Mouse (Mus musculus) forelimb bud, embryonic 11.5 days (tissue): Measurements from ENCODE around the gene Cyp4a12a.
"Not testable (repeated sequence)": the region's sequence is repeated elsewhere in the genome, so short reads cannot be mapped to it uniquely, and the experiment has no call there.

Source experiments
- DNase-seq: peaks from one replicate; pipeline ENCODE4 v3.0.0-alpha.2; 2012; ENCODE audit warnings: low read depth, low spot score

The Cyp4a12a gene

GRCm38 (mm10) chr4:115298746-115299145, at the start of gene Cyp4a12a:
TSS of gene Cyp4a12a (plus strand) at chr4:115299046.
- DNase-seq = not testable (repeated sequence)

DNA sequence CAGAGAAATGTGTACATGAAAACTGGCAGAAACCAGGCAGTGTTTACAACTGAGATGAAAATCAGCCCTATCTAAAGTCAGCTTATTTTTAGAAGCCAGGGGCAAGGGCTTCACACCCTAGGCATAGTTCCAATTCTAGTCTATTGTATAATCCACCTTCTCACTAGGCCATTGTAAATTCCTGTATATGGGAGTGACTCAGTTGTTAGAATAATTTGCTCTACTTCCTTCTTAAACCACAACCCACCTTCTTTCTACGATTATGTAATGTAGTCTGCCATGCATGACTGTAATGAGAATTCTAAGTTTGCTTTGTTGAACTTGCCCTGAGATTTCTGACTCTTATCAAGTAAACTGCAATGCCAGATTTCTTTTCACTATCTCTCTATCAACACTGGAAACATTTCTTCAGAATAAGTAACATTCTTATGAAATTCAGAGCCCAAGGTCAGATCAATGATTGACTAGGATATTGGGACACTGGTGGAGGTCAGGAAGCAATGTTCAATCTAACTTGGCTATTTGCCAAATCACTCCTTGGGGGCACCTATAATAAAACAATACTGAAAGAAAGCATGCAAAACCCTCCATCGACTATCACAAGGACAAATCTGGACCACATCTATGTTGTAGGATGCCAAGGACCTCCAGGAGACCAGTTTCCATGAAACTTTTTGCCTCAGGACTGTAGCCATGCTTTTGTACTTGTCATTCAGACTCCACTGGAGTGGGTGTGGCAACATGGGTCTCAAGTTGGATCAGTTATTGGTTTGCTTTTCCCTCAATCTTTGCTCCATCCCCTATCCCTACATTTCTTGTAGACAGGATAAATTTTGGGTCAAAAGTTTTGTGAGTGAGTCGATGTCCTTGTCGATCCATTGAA, 33.9 kb upstream of the Cyp4a12a start:
- not testable (repeated sequence) for DNase-seq

- not testable (repeated sequence) for DNase-seq
Observed at GRCm38 (mm10) chr4:115278215-115278982, 20.4 kb upstream of the Cyp4a12a start.

DNA sequence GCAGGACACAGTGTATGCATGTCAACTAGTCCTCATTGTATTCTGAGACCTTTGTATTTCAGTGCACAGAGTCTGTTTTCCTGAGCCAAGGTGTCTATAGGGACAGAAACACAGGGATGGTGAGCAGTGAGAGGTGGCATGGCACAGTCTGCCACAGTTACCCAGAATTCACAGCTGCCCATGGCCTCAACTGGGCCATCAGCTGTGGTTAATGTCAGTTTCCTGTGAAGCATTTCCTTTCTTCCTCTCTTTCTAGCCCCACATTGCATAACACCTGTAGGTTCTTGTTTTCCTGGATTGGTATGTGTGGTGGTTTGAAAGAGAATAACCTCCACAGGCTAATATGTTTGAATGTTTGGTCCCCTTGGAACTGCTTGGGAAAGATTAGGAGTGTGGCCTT, 18.5 kb upstream of the Cyp4a12a start:
- DNase-seq = no peak

DNA sequence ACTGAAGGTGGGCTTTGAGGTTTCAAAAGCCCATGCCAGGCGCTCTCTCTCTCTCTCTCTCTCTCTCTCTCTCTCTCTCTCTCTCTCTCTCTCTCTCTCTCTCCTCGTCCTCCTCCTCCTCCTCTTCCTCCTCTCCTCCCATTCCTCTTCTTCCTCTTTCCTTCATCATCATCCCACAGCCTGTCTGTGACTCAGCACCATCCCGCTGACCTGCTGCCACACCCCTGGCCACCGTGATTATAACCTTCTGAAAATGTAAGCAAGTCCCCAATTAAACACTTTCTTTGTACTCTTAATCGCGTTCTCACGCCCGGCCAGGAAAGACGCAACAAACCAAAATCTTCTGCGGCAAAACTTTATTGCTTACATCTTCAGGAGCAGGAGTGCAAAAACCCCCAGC, 18.1 kb upstream of the Cyp4a12a start:
- DNase-seq = not testable (repeated sequence)

DNA sequence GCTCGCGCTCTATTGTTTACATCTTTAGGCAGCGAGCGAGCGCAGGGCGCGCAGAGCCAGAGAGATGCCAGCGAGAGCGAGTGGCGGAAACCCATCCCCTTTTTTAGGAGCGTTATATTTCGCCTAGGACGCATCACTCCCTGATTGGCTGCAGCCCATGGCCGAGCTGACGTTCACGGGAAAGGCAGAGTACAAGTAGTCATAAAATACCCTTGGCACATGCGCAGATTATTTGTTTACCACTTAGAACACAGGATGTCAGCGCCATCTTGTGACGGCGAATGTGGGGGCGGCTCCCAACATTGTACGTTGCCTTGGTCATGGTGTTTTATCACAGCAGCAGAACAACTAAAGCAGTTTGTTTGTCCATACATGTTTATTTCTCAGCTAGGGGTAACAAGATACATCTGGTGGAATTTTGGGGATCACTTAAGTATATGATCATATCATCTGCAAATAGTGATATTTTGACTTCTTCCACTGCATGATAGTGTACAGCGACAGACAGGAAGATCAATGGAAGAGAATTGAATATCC, 17.5 kb upstream of the Cyp4a12a start:
- DNase-seq = not testable (repeated sequence)

DNA sequence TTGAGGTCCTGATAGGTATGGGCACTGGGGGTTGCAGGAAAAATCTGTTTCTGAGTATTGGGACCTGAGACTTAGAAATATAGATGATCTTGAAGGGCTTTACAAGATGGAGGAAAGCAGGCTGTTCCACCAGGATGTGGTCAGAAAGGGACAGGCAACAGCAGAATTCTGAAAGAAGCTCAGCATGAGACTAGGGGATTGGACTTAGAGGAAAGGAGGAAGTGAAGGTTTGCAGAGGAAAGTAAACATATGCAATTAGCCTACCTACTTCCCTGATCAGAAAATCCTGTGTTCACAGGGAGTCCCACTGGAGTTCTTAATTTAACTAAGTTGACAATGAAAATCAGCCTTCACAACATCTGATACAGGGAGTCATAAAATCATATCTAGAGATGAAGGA, 26.9 kb downstream of the Cyp4a12a start:
- DNase-seq = not testable (repeated sequence)

DNA sequence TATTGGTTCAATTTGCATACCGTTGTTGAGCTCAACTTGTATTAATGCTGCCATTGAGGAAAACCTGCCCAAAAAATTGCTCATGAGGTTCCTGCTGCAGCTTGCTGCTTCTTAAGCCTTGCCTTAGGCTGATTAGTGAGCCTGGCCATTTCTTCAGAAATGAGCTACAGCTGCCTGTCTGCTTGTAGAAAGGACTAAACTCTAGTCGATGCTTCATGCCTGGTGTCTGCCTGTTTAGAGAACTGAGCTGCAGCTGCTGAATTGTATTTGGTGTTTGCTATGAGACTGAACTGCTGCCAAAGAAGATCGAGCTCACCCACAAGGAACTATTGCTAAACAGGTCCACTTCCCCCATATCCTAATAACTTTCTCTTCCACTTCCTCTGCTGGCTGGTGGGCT, 66.8 kb downstream of the Cyp4a12a start:
- DNase-seq = not testable (repeated sequence)

- not testable (repeated sequence) for DNase-seq
Observed at GRCm38 (mm10) chr4:115368067-115368466, 69.2 kb downstream of the Cyp4a12a start.
